Mouse (Mus musculus) kidney, postnatal 10 days (tissue): ENCODE measurements at regions not wholly inside any gene's neighbourhood (a gene's known extent, or its start where the extent isn't known, plus 50 kb on each side); places are given as distances from the start of the nearest gene placed in this dataset.
A peak's percentile ranks its signal among the peaks of the same experiment; 100 is the strongest.

Source experiments
- DNase-seq: peaks from one replicate; pipeline ENCODE4 v3.0.0; 2021; ENCODE audit warnings: mixed read lengths

DNA sequence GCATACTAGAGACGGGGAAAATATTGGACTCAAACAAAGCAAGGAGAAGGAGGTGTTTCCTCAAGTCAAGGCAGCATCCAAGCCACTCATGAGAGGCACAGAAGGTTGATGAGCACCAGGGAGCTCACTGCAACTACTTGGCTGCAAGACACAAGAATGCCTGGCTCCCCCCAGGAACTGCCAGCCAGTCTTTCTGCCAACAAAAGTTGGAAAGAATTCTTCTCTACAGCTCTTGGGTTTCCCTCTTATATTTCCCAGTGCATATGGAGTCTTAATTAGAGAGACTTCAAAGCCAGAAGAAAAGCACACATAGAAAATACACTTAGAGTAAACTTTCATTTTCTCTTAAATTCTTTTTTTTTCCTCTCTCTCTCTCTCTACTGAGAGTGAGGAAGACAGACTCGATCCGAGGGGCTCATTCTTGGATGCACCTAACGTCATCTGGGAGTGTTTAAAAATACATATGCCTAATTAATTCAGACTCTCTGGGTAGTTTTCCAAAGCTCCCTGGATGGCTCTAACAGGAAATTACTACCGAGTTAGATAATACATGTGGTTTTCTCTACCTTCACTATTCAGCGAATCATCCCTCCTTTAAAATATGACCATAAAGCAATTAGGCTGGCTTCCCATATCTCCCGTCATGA, 222.7 kb downstream of the Fam84b start:
- DNase-seq, result no peak

DNA sequence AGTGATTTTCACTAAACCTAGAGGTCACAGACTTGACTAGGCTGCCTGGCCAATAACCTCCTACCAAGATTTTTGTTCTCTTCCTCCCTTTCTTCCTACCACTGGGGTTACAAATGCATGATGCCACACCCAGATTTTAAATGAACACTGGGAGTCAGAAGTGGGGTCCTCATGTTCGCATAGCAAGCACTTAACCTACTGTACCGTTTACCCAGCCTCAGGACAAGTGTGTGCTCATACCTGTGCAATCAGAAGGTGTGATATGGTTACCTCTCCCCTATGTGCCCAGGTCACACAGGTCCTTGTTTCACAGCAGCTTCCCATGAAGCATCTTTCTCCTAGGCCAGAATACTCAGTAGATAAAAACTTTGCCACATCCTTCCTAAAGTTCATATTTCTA, 234.8 kb downstream of the Fam84b start:
- no peak for DNase-seq

- no peak for DNase-seq
Observed at GRCm38 (mm10) chr15:60617371-60617770, 236.2 kb downstream of the Fam84b start.

- no peak for DNase-seq
Observed at GRCm38 (mm10) chr15:60601885-60602284, 251.7 kb downstream of the Fam84b start.

DNA sequence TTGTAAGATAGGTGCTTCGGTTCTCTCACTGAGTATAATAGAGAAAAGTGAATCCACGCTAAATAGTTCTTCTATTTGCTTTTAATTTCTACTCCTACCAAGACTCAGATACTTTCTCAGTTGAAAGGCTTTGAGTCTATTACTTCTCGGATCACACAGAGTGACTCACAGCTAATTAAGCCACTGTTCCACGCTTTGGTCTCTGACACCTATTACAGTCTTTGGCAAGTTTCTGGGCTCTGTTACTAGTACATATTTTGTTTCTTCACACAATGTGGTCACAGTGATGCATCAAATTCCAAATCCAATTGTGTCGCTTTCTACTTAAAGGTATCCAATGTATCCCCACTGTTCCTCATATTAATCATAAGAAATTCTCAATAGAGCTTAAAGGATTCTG, 276.5 kb downstream of the Fam84b start:
- DNase-seq, result no peak

- no peak for DNase-seq
Observed at GRCm38 (mm10) chr15:60566267-60566666, 287.3 kb downstream of the Fam84b start.

GRCm38 (mm10) chr15:60565017-60565416, 288.6 kb downstream of the Fam84b start:
- DNase-seq, result no peak

DNA sequence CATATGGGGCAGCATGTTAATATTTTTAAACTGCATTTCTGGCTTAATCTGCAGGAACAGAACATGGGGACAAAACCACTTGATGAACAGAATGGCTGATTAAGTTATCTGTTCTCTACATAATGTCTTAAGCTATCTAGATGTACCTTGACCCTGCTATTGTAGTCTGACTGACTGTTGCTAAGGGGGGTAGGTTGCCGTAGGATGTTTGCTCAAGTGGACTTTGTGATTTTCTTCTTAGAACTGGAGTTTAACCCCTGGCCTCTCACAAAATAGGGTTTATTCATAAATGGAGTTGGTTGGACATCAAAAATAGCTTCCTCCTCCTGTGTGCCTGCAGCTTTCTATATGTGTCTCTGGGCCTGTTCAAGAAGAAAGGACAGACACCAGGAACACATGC, 292.9 kb downstream of the Fam84b start:
- no peak for DNase-seq

DNA sequence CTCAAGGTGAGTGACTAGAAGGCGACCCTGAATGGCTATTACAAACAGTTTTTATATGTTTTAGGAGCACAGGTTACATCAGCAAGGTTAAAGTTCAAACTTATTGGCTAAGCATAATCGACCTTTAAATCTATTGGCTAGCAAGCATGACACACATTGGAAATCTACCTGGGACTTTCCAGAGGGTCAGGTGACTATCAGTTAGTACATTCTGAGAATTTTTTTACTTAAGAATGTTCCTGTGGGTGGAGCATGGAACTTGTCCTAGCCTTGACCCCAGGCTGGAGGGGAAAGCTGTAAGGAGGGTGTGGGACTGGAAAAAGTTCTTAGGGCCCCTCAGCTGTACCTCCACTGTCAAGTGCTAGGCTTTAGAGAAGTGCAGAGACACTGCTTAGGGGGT, 297.9 kb downstream of the Fam84b start:
- DNase-seq, result no peak

DNA sequence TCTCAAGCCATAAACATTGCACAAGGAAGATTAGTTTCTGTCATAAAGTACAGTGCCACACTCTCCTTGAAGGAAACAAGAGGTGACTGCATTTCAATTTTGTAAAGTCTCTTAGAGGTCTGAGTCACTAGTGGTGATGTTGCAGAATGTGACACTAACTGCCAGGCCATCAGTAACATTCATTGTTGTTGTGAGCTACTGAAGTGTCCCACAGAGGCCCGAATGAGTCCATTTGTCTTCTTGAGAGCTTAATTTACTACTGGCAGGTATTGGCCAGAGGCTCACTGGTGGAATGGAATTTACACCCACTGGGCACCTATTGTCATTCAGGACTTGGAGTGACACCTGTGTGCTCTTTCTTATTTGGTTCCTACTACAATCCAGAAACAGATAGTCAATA, 299.0 kb downstream of the Fam84b start:
- DNase-seq, result no peak

DNA sequence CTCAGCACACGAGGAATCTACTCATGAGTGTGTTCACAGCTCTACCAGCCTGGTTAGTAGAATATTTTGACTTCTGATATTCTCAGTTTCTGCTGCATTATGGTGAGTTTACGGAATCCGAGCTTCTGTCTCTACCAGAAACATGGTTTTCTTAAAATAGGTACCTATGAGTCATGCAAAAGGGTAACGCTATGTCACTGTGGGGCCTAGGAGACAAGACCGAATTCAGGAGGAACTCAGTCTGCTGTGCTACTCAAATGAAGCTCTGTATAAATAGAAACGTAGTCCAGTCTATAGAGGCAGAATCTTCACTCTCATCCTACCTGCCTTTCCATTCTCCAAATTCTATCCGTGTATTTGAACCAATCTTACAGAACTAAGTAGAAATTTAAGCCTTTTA, 305.5 kb downstream of the Fam84b start:
- no peak for DNase-seq

- DNase-seq, result peak; percentile 6
Observed at GRCm38 (mm10) chr15:60537191-60537590, 316.4 kb downstream of the Fam84b start.

DNA sequence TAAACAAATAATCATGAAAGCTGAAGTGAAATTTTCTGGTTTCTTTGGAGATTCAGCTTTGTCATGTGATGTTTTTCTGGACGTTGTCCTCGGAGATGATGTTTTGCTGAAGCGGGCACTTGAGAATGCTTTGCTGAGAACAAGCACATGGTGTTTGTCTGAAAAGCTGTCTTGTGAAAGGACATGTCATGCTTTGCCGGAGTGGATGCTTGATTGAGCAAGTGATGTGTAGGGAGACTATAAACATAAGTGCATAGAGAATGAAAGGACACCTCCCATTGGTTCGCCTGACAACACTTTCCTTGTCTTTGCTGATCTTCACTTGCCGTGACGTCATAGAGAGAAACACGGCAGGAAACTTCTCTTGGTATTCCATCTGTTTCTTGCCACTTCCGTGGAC, 318.9 kb downstream of the Fam84b start:
- no peak for DNase-seq

GRCm38 (mm10) chr15:60516810-60517209, 336.8 kb downstream of the Fam84b start:
- DNase-seq, result no peak

DNA sequence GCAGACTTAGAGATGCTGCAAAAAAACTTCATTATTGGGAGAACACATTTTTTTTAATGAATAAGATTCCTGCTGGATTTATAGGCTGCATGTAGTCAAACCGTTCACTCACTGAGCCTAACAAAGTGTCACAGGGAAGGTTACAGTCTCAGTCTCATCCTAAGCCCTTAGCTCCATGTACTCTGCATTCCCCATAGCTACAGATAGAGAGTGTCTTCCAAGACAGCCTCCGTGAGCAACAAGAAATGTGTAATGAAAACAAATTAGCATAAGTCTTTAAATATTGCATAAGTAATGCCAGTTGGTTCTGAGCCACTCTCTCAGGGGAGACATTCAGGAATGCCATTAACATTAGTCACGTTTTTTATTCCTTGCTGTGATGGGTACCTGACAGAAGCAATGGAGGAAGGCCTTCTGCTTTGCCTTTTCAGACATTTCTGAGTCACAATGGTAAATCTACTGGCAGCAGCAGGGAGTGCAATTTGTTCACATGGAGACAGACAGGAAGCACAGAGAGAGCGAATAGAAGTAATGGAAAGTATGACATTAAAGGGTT, 376.7 kb downstream of the Fam84b start:
- no peak for DNase-seq

- DNase-seq, result no peak
Observed at GRCm38 (mm10) chr15:60475086-60475485, 378.5 kb downstream of the Fam84b start.

GRCm38 (mm10) chr15:60431916-60432315, 415.5 kb upstream of the 4933412E24Rik start:
- DNase-seq, result no peak

DNA sequence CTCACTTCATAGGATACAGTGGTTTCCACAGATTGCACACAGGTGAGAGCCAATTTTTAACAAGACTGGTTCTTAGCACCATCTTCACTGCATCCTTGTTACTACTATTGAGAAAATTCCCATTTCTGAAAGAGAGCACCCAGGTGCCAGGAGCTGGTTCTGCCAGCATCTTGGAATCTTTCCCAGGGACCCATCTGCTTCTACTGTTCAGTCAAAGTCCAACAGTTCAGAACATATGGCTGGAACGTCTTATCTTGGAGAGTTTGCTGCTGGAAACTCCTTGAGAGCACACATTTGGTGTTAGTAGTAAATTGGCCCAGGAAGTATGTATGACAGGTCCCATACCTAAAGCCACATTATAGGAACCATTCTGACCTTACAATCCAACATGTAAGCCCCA, 402.7 kb upstream of the 4933412E24Rik start:
- DNase-seq, result no peak

DNA sequence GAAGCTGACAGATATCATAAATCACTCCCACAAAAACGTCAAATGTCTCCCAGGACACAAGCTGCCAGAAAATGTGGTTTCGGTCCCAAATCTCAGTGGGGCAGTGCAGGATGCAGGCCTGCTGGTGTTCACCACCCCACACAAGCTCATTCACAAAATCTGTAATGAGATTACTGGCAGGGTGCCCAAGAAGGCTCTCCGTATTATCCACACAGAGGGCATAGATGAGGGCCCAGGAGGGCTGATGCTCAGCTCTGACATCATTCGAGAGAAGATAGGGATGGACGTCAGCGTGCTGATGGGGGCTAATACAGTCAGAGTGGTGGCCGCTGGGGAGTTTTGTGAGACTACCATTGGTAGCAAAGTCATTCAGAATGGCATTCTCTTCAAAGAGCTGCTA, 375.9 kb upstream of the 4933412E24Rik start:
- DNase-seq, result peak; percentile 5

- DNase-seq, result no peak
Observed at GRCm38 (mm10) chr15:60390336-60390735, 373.9 kb upstream of the 4933412E24Rik start.

DNA sequence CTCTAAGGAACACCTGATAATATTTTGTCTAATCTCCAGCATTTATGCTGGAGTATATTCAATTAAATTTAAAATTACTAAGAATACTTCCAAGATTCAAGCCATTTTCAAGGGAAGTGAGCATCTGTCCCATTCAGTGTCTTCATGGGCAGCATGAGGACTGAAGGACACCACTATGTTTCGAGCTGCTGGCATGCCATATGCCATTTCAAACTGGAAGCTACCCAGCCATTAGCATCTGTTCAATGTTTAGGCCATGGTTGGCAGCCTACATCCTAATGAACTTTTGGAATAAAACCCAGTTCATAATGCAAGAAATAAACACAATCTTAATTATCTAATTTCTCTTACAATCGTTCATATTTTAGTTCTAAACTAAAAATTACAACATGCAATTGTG, 371.5 kb upstream of the 4933412E24Rik start:
- DNase-seq, result no peak
